Mouse (Mus musculus) kidney, embryonic 14.5 days (tissue): ENCODE measurements around the gene Cd101. TPM values are rescaled to one million over a fixed set of nuclear protein-coding genes. Genes with fewer than 3 reads are reported as not detected.

Source experiments
- ATAC-seq: fragments of 200-750 bp; cut with Nextera tagmentation; 2 replicates; pipeline ENCODE4 v1.8.0; 2017; ENCODE audit warnings: moderate number of reproducible peaks, mild to moderate bottlenecking, moderate TSS enrichment, moderate library complexity; ENCODE audit not compliant: low FRiP score, low TSS enrichment
- H3K27ac ChIP-seq: fragments of 300-500 bp; sonication (generic); 2 replicates; pipeline ENCODE4 v1.5.1; 2014; ENCODE audit warnings: low read depth, mild to moderate bottlenecking, low read length, moderate library complexity, mixed read lengths
- H3K27me3 ChIP-seq: fragments of 300-500 bp; sonication (generic); 2 replicates; pipeline ENCODE4 v1.6.1; 2014; ENCODE audit warnings: mild to moderate bottlenecking, low read length; ENCODE audit not compliant: control insufficient read depth, insufficient read depth
- H3K36me3 ChIP-seq: fragments of 300-500 bp; sonication (generic); 2 replicates; pipeline ENCODE4 v1.6.1; 2014; ENCODE audit warnings: low read length, mixed read lengths; ENCODE audit not compliant: control insufficient read depth, insufficient read depth
- H3K4me1 ChIP-seq: fragments of 300-500 bp; sonication (generic); 2 replicates; pipeline ENCODE4 v1.6.1; 2014; ENCODE audit warnings: low read length, mixed read lengths; ENCODE audit not compliant: control insufficient read depth, insufficient read depth
- H3K4me2 ChIP-seq: fragments of 300-500 bp; sonication (generic); replicated peaks from 2 replicates; pipeline ENCODE4 v1.6.1; 2014; ENCODE audit warnings: low read depth, mild to moderate bottlenecking, low read length
- H3K4me3 ChIP-seq: fragments of 300-500 bp; sonication (generic); 2 replicates; pipeline ENCODE4 v1.5.1; 2014; ENCODE audit warnings: mild to moderate bottlenecking, low read length
- H3K9ac ChIP-seq: fragments of 300-500 bp; sonication (generic); 2 replicates; pipeline ENCODE4 v1.6.1; 2014; ENCODE audit warnings: low read depth, mild to moderate bottlenecking, low read length, moderate library complexity
- H3K9me3 ChIP-seq: fragments of 300-500 bp; sonication (generic); 2 replicates; pipeline ENCODE4 v1.6.1; 2016; ENCODE audit warnings: low read length; ENCODE audit not compliant: control insufficient read depth
- WGBS: fragments of 180-500 bp; shearing (Covaris S2); extraction: QIAGEN DNeasy Blood & Tissue Kit; methylation state at CpG from one replicate; pipeline ENCODE4 v1.1.7; 2014; 5-methylcytosine and 5-hydroxymethylcytosine counted together
- polyA plus RNA-seq: library from polyadenylated mRNA; unstranded; fragments of >200 nt; fragmentation: Nextera tagmentation; extraction: Ambion mirVana; gene quantifications from 2 replicates; pipeline ENCODE4 v1.2.1, GENCODE M21; 2014

Cd101 gene
- polyA plus RNA-seq, 1 experiment from 2014 or later: not detected

- no peak overlapping the region for H3K4me3 ChIP-seq
- no peak overlapping the region for H3K9ac ChIP-seq
- no peak overlapping the region for H3K4me2 ChIP-seq
- ATAC-seq: no peak
- H3K27me3 ChIP-seq: no peaks in the 10 kb centered on the region
- H3K27ac ChIP-seq: no peak overlapping the region
- peaks cover 8% of the 10 kb centered on the region for H3K4me1 ChIP-seq
- WGBS: 65% methylated on average over 10 of the region's 10 CpGs
- no peaks in the 10 kb centered on the region for H3K9me3 ChIP-seq
- H3K36me3 ChIP-seq: peaks cover 3% of the 10 kb centered on the region; the same call in 1 of the 2 replicates
Observed at GRCm38 (mm10) chr3:101070230-101070795, 41.0 kb upstream of the Cd101 start.

GRCm38 (mm10) chr3:101068701-101069100 lies 39.3 kb upstream of the Cd101 start:
- Histone ChIP-seq H3K4me3 (no peak overlapping the region), H3K36me3 (peaks cover 3% of the 10 kb centered on the region; the same call in 1 of the 2 replicates), H3K9ac (no peak overlapping the region), H3K9me3 (no peaks in the 10 kb centered on the region), H3K27ac (no peak overlapping the region), H3K4me1 (peaks cover 8% of the 10 kb centered on the region), H3K27me3 (no peaks in the 10 kb centered on the region), H3K4me2 (no peak overlapping the region)
- 27% methylated on average over 5 of the region's 5 CpGs for WGBS
- ATAC-seq: no peak

GRCm38 (mm10) chr3:101066175-101066574 lies 36.8 kb upstream of the Cd101 start:
- no peak for ATAC-seq
- H3K27me3 ChIP-seq: no peaks in the 10 kb centered on the region
- peaks cover 3% of the 10 kb centered on the region; the same call in 1 of the 2 replicates for H3K36me3 ChIP-seq
- no peaks in the 10 kb centered on the region for H3K9me3 ChIP-seq
- peaks cover 8% of the 10 kb centered on the region; the same call in 1 of the 2 replicates for H3K4me1 ChIP-seq
- no peak overlapping the region for H3K9ac ChIP-seq
- no peak overlapping the region for H3K4me2 ChIP-seq
- 78% methylated on average over 6 of the region's 6 CpGs for WGBS
- H3K27ac ChIP-seq: no peak overlapping the region
- H3K4me3 ChIP-seq: no peak overlapping the region

GRCm38 (mm10) chr3:101061865-101062585 lies 32.7 kb upstream of the Cd101 start:
- no peak overlapping the region for H3K4me2 ChIP-seq
- no peaks in the 10 kb centered on the region for H3K27me3 ChIP-seq
- H3K9me3 ChIP-seq: no peaks in the 10 kb centered on the region
- H3K4me3 ChIP-seq: no peak overlapping the region
- ATAC-seq: no peak
- peaks cover 4% of the 10 kb centered on the region; the same call in 1 of the 2 replicates for H3K36me3 ChIP-seq
- WGBS: 82% methylated on average over 7 of the region's 7 CpGs
- H3K4me1 ChIP-seq: no peaks in the 10 kb centered on the region
- H3K9ac ChIP-seq: no peak overlapping the region
- H3K27ac ChIP-seq: no peak overlapping the region

GRCm38 (mm10) chr3:101059214-101059613 lies 29.9 kb upstream of the Cd101 start:
- Histone ChIP-seq H3K9me3 (no peaks in the 10 kb centered on the region), H3K9ac (no peak overlapping the region), H3K27me3 (no peaks in the 10 kb centered on the region), H3K27ac (no peak overlapping the region), H3K36me3 (peaks cover 4% of the 10 kb centered on the region; the same call in 1 of the 2 replicates), H3K4me3 (no peak overlapping the region), H3K4me2 (no peak overlapping the region), H3K4me1 (no peaks in the 10 kb centered on the region)
- no peak for ATAC-seq
- 74% methylated on average over 4 of the region's 4 CpGs for WGBS

GRCm38 (mm10) chr3:101058203-101058602 lies 28.8 kb upstream of the Cd101 start:
- ATAC-seq: no peak
- Histone ChIP-seq H3K4me1 (no peaks in the 10 kb centered on the region), H3K4me3 (no peak overlapping the region), H3K9me3 (no peaks in the 10 kb centered on the region), H3K27me3 (no peaks in the 10 kb centered on the region), H3K9ac (no peak overlapping the region), H3K27ac (no peak overlapping the region), H3K4me2 (no peak overlapping the region), H3K36me3 (peaks cover 4% of the 10 kb centered on the region; the same call in 1 of the 2 replicates)
- 30% methylated on average over 2 of the region's 2 CpGs for WGBS

- no peak overlapping the region for H3K4me2 ChIP-seq
- H3K4me3 ChIP-seq: no peak overlapping the region
- no peaks in the 10 kb centered on the region for H3K27me3 ChIP-seq
- H3K9me3 ChIP-seq: no peaks in the 10 kb centered on the region
- H3K4me1 ChIP-seq: no peaks in the 10 kb centered on the region
- H3K9ac ChIP-seq: no peak overlapping the region
- ATAC-seq: no peak
- WGBS: 70% methylated on average over 8 of the region's 8 CpGs
- H3K36me3 ChIP-seq: peaks cover 4% of the 10 kb centered on the region; the same call in 1 of the 2 replicates
- no peak overlapping the region for H3K27ac ChIP-seq
Observed at GRCm38 (mm10) chr3:101055216-101055615, 25.9 kb upstream of the Cd101 start.

- H3K4me1 ChIP-seq: 0 out of 2 replicates have a peak, but pooled peaks cover 3% of the 10 kb centered on the region
- no peak overlapping the region for H3K9ac ChIP-seq
- 61% methylated on average over 4 of the region's 4 CpGs for WGBS
- no peaks in the 10 kb centered on the region for H3K9me3 ChIP-seq
- no peak for ATAC-seq
- H3K27ac ChIP-seq: no peak overlapping the region
- H3K27me3 ChIP-seq: no peaks in the 10 kb centered on the region
- H3K4me3 ChIP-seq: no peak overlapping the region
- H3K36me3 ChIP-seq: no peaks in the 10 kb centered on the region; the same call in 1 of the 2 replicates
- H3K4me2 ChIP-seq: no peak overlapping the region
Observed at GRCm38 (mm10) chr3:101051601-101052000, 22.2 kb upstream of the Cd101 start.

GRCm38 (mm10) chr3:101049997-101050396 lies 20.6 kb upstream of the Cd101 start:
- no peaks in the 10 kb centered on the region; the same call in 1 of the 2 replicates for H3K36me3 ChIP-seq
- ATAC-seq: no peak
- H3K9me3 ChIP-seq: no peaks in the 10 kb centered on the region
- no peak overlapping the region for H3K27ac ChIP-seq
- 0 out of 2 replicates have a peak, but pooled peaks cover 3% of the 10 kb centered on the region for H3K4me1 ChIP-seq
- H3K27me3 ChIP-seq: no peaks in the 10 kb centered on the region
- H3K4me2 ChIP-seq: no peak overlapping the region
- 71% methylated on average over 9 of the region's 9 CpGs for WGBS
- H3K9ac ChIP-seq: no peak overlapping the region
- no peak overlapping the region for H3K4me3 ChIP-seq
